Mouse (Mus musculus) lung, embryonic 16.5 days (tissue): Measurements from ENCODE around the gene Rad9a. TPM values are rescaled to one million over a fixed set of nuclear protein-coding genes. Genes with fewer than 3 reads are reported as not detected.
"Not testable (repeated sequence)": the region's sequence is repeated elsewhere in the genome, so short reads cannot be mapped to it uniquely, and the experiment has no call there.

ENCODE experiments used
- ATAC-seq: fragments of 200-750 bp; cut with Nextera tagmentation; 2 replicates; pipeline ENCODE4 v1.8.0; 2017; ENCODE audit warnings: low read depth, mild to moderate bottlenecking, moderate library complexity
- H3K27ac ChIP-seq: fragments of 300-500 bp; sonication (generic); 2 replicates; pipeline ENCODE4 v1.5.1; 2014; ENCODE audit warnings: mild to moderate bottlenecking, control low read depth, low read length
- H3K27me3 ChIP-seq: fragments of 300-500 bp; sonication (generic); 2 replicates; pipeline ENCODE4 v1.6.1; 2014; ENCODE audit warnings: low read depth, low read length, mixed read lengths; ENCODE audit not compliant: control insufficient read depth, insufficient read depth
- H3K36me3 ChIP-seq: fragments of 300-500 bp; sonication (generic); 2 replicates; pipeline ENCODE4 v1.6.1; 2014; ENCODE audit warnings: low read length; ENCODE audit not compliant: control insufficient read depth, insufficient read depth
- H3K4me1 ChIP-seq: fragments of 300-500 bp; sonication (generic); replicated peaks from 2 replicates; pipeline ENCODE4 v1.6.1; 2014; ENCODE audit warnings: low read length, mixed read lengths; ENCODE audit not compliant: control insufficient read depth, insufficient read depth
- H3K4me2 ChIP-seq: fragments of 300-500 bp; sonication (generic); 2 replicates; pipeline ENCODE4 v1.6.1; 2014; ENCODE audit warnings: low read depth, low read length, control low read depth
- H3K4me3 ChIP-seq: fragments of 300-500 bp; sonication (generic); 2 replicates; pipeline ENCODE4 v1.5.1; 2014; ENCODE audit warnings: mild to moderate bottlenecking, low read length, control low read depth
- H3K9ac ChIP-seq: fragments of 300-500 bp; sonication (generic); 2 replicates; pipeline ENCODE4 v1.6.1; 2014; ENCODE audit warnings: low read length, control low read depth
- H3K9me3 ChIP-seq: fragments of 300-500 bp; sonication (generic); 2 replicates; pipeline ENCODE4 v1.6.1; 2016; ENCODE audit warnings: low read length; ENCODE audit not compliant: control insufficient read depth
- WGBS: fragments of 180-500 bp; shearing (Covaris S2); extraction: QIAGEN DNeasy Blood & Tissue Kit; methylation state at CpG from one replicate; pipeline ENCODE4 v1.1.7; 2014; 5-methylcytosine and 5-hydroxymethylcytosine counted together
- polyA plus RNA-seq: library from polyadenylated mRNA; unstranded; fragments of >200 nt; fragmentation: Nextera tagmentation; extraction: Ambion mirVana; gene quantifications from 2 replicates; pipeline ENCODE4 v1.2.1, GENCODE M21; 2015

Gene Rad9a
- polyA plus RNA-seq: 30.5 and 33.6 TPM in 2 replicates

- H3K9ac ChIP-seq: peak within 1 kb of the TSS; percentile 92
- H3K36me3 ChIP-seq: peaks cover 14% of the 10 kb centered on the region
- no peaks in the 10 kb centered on the region for H3K9me3 ChIP-seq
- H3K27ac ChIP-seq: peak within 1 kb of the TSS; percentile 76
- H3K4me3 ChIP-seq: peak within 1 kb of the TSS; percentile 84
- H3K27me3 ChIP-seq: peaks cover 4% of the 10 kb centered on the region; the same call in 1 of the 2 replicates
- under 1% methylated on average over 34 of the region's 34 CpGs for WGBS
- H3K4me2 ChIP-seq: peak within 1 kb of the TSS; percentile 99
- peaks cover 20% of the 10 kb centered on the region for H3K4me1 ChIP-seq
- peak; percentile 85 for ATAC-seq
Measured at GRCm38 (mm10) chr19:4201291-4201909, at the start of gene Rad9a. TSS of gene Rad9a (minus strand) at chr19:4201662.

- not testable (repeated sequence) for H3K4me2 ChIP-seq, H3K4me1 ChIP-seq, ATAC-seq, H3K27ac ChIP-seq, H3K36me3 ChIP-seq, H3K4me3 ChIP-seq, H3K9me3 ChIP-seq, H3K9ac ChIP-seq, H3K27me3 ChIP-seq
- 48% methylated on average over 1 of the region's 1 CpGs for WGBS
Measured at GRCm38 (mm10) chr19:4248683-4249082, 47.2 kb upstream of the Rad9a start.

DNA sequence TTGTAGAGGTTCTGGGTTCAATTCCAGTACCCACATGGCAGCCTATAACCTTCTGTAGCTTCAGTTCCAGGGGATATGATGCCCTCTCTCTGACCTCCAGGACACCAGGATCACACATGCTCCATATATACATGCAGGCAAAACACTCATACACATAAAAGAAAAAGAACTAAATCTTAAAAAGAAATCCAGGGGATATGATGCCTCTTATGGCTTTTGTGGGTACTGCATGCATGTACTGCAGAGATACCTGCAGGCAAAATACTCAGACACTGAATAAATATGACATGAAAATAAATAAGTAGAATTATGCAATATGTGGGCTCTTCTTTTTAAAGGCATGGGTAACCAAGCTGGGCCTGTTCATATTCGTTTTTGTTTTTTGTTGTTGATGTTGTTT is 45.5 kb upstream of the Rad9a start:
- WGBS: 47% methylated on average over 1 of the region's 1 CpGs
- Histone ChIP-seq H3K4me2 (no peak overlapping the region), H3K4me3 (no peak overlapping the region), H3K9ac (no peak overlapping the region), H3K27ac (no peak overlapping the region), H3K27me3 (no peaks in the 10 kb centered on the region; the same call in 1 of the 2 replicates), H3K36me3 (no peaks in the 10 kb centered on the region), H3K4me1 (no peaks in the 10 kb centered on the region), H3K9me3 (no peaks in the 10 kb centered on the region)
- no peak for ATAC-seq

- no peaks in the 10 kb centered on the region for H3K36me3 ChIP-seq
- H3K4me2 ChIP-seq: no peak overlapping the region
- no peaks in the 10 kb centered on the region for H3K4me1 ChIP-seq
- H3K9ac ChIP-seq: no peak overlapping the region
- H3K27ac ChIP-seq: no peak overlapping the region
- no peak for ATAC-seq
- H3K4me3 ChIP-seq: no peak overlapping the region
- H3K9me3 ChIP-seq: no peaks in the 10 kb centered on the region
- H3K27me3 ChIP-seq: no peaks in the 10 kb centered on the region; the same call in 1 of the 2 replicates
- 72% methylated on average over 6 of the region's 6 CpGs for WGBS
Measured at GRCm38 (mm10) chr19:4244775-4245174, 43.3 kb upstream of the Rad9a start.

DNA sequence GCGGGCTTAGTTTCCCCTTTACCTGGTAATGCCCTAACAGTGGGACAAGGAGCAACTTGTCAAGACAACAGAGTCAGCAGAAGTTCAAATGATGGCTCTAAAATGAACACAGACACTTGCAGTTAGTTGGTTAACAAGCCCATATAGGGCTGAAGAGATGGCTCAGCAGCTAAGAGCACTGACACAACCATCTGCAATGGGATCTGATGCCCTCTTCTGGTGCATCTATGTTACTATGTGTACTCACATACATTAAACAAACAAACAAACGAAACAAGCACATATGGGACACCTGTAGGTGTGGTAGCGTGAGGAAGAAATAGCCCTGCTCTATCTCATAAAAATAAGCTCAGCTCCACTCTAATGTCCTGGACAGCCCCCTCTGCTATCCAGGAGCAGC is 41.0 kb upstream of the Rad9a start:
- H3K36me3 ChIP-seq: no peaks in the 10 kb centered on the region
- no peak for ATAC-seq
- 62% methylated on average over 3 of the region's 3 CpGs for WGBS

DNA sequence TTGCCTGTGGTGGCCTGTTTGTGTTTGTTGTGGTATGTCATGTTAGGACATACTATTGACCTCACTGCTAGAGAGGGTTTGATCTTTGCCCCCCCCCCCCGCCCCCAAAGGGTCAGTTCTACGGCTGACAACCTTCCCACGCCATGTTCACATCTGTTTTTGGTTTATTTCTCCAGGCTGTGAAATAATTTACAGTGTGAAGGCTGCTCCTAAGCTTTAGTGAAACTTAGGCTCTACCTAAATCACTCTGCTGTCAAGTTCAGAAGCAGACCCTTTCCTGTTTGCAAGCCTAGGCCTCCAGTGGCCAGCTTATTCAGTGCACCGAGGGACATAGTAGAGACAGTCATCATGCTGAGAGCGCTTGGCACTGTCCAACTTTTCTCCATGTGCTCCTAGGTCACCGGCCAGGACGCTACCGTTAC is 38.8 kb upstream of the Rad9a start:
- no peak overlapping the region for H3K4me2 ChIP-seq
- no peaks in the 10 kb centered on the region for H3K9me3 ChIP-seq
- H3K27me3 ChIP-seq: no peaks in the 10 kb centered on the region; the same call in 1 of the 2 replicates
- H3K4me3 ChIP-seq: no peak overlapping the region
- H3K9ac ChIP-seq: no peak overlapping the region
- 47% methylated on average over 8 of the region's 8 CpGs for WGBS
- no peaks in the 10 kb centered on the region for H3K36me3 ChIP-seq
- no peak overlapping the region for H3K27ac ChIP-seq
- ATAC-seq: no peak
- no peaks in the 10 kb centered on the region for H3K4me1 ChIP-seq

More for the DNA sequence above, 41.0 kb upstream of the Rad9a start:
- H3K9ac ChIP-seq: no peak overlapping the region
- H3K4me3 ChIP-seq: no peak overlapping the region
- no peaks in the 10 kb centered on the region for H3K9me3 ChIP-seq
- no peaks in the 10 kb centered on the region; the same call in 1 of the 2 replicates for H3K27me3 ChIP-seq
- no peak overlapping the region for H3K27ac ChIP-seq
- H3K4me2 ChIP-seq: no peak overlapping the region
- no peaks in the 10 kb centered on the region for H3K4me1 ChIP-seq

DNA sequence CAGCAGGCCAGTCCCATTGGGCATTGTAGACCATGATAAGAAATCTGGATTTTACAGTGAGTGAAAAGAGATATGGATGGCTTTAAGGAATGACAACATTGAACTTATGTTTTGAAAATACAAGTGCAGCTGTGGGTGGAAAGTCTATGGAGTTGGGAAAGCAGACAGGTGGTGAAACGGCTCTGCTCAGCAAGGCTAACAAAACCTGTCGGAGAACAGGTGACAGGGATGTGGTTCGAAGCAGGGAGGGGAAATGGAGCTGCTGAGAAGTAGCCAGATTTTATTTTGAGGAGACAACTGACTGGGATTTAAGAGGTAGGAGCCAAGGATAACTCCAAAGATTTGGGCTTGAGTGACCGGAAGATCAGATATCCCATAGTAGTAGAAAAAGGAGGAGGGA is 33.1 kb upstream of the Rad9a start:
- no peaks in the 10 kb centered on the region for H3K36me3 ChIP-seq
- no peak overlapping the region for H3K9ac ChIP-seq
- H3K4me2 ChIP-seq: no peak overlapping the region
- H3K27me3 ChIP-seq: no peaks in the 10 kb centered on the region
- no peaks in the 10 kb centered on the region for H3K9me3 ChIP-seq
- H3K4me3 ChIP-seq: no peak overlapping the region
- WGBS: 59% methylated on average over 4 of the region's 4 CpGs
- no peak overlapping the region for H3K27ac ChIP-seq
- ATAC-seq: no peak
- peaks cover 11% of the 10 kb centered on the region for H3K4me1 ChIP-seq

GRCm38 (mm10) chr19:4232651-4233050 is 31.2 kb upstream of the Rad9a start:
- peak overlapping the region; percentile 95; the same call in 1 of the 2 replicates for H3K27ac ChIP-seq
- 80% methylated on average over 7 of the region's 7 CpGs for WGBS
- peaks cover 16% of the 10 kb centered on the region for H3K4me1 ChIP-seq
- no peak overlapping the region; the same call in 1 of the 2 replicates for H3K4me3 ChIP-seq
- H3K36me3 ChIP-seq: no peaks in the 10 kb centered on the region
- peak overlapping the region; percentile 90 for H3K4me2 ChIP-seq
- peak overlapping the region; percentile 74 for H3K9ac ChIP-seq
- H3K9me3 ChIP-seq: no peaks in the 10 kb centered on the region
- no peaks in the 10 kb centered on the region; the same call in 1 of the 2 replicates for H3K27me3 ChIP-seq
- no peak for ATAC-seq

- peak; percentile 27 for ATAC-seq
- 9% methylated on average over 2 of the region's 2 CpGs for WGBS
- no peaks in the 10 kb centered on the region for H3K36me3 ChIP-seq
- no peaks in the 10 kb centered on the region; the same call in 1 of the 2 replicates for H3K27me3 ChIP-seq
- peak overlapping the region; percentile 67 for H3K4me3 ChIP-seq
- H3K27ac ChIP-seq: peak overlapping the region; percentile 95
- H3K9me3 ChIP-seq: no peaks in the 10 kb centered on the region
- H3K4me2 ChIP-seq: peak overlapping the region; percentile 90
- H3K4me1 ChIP-seq: peaks cover 19% of the 10 kb centered on the region
- peak overlapping the region; percentile 74 for H3K9ac ChIP-seq
Measured at GRCm38 (mm10) chr19:4232186-4232572, 30.7 kb upstream of the Rad9a start.
